Mouse (Mus musculus) left cerebral cortex, adult 2 months (tissue): ENCODE results near the gene Ctnna2. TPM values are rescaled to one million over a fixed set of nuclear protein-coding genes. Genes with fewer than 3 reads are reported as not detected.

ENCODE experiments used
- DNase-seq, 2 experiments: peaks; one replicate each; pipeline ENCODE4 v3.0.0; 2021 to 2022; ENCODE audit warnings: low spot score in 2 of 2, mixed read lengths in 1 of 2; ENCODE audit errors: extremely low spot score in 1 of 2
- H3K27ac ChIP-seq: fragments of 200-600 bp; 2 replicates; pipeline ENCODE4 v1.8.1; 2022
- H3K4me3 ChIP-seq: fragments of 200-600 bp; 2 replicates; pipeline ENCODE4 v1.8.1; 2022
- CTCF ChIP-seq: fragments of 200-600 bp; IDR thresholded peaks from 2 replicates; pipeline ENCODE4 v1.8.1; 2022; ENCODE audit warnings: antibody characterized with exemption, mild to moderate bottlenecking, moderate library complexity
- intact Hi-C: fragments of 180-260 bp; cut with DNase I; formaldehyde crosslinking; loops from one replicate; pipeline ENCODE4 v1.15.1; 2025
- total RNA-seq, 2 experiments: library from RNA; stranded (reverse); gene quantifications; 2 replicates each; pipeline ENCODE4 v1.2.3; 2021

The Ctnna2 gene
- total RNA-seq, 2 experiments from 2014 or later = 112 to 114 TPM

GRCm38 (mm10) chr6:77811041-77811440, 168.5 kb downstream of the Ctnna2 start:
- Histone ChIP-seq H3K27ac (no peak overlapping the region), H3K4me3 (no peak overlapping the region)
- intact Hi-C loops = no loop called here
- DNase-seq = no peak
- no peak for TF ChIP-seq CTCF

- Histone ChIP-seq H3K27ac (no peak overlapping the region), H3K4me3 (no peak overlapping the region)
- no peak for TF ChIP-seq CTCF
- intact Hi-C loops = no loop called here
- no peak for DNase-seq
These were observed 176.9 kb downstream of the Ctnna2 start for GRCm38 (mm10) chr6:77802604-77803003.

GRCm38 (mm10) chr6:77783342-77783741, 196.2 kb downstream of the Ctnna2 start:
- intact Hi-C loops = no loop called here
- Histone ChIP-seq H3K27ac (no peak overlapping the region), H3K4me3 (no peak overlapping the region)
- TF ChIP-seq CTCF = no peak
- DNase-seq = no peak

GRCm38 (mm10) chr6:77768357-77769103, 211.0 kb downstream of the Ctnna2 start:
- TF ChIP-seq CTCF = no peak
- no peak for DNase-seq
- Histone ChIP-seq H3K27ac (no peak overlapping the region), H3K4me3 (no peak overlapping the region)
- intact Hi-C loops = no loop called here

GRCm38 (mm10) chr6:77758164-77758563, 221.3 kb downstream of the Ctnna2 start:
- no peak overlapping the region for H3K4me3 ChIP-seq
- DNase-seq = no peak
- TF ChIP-seq CTCF = no peak
- no peak overlapping the region for H3K27ac ChIP-seq
- intact Hi-C loops = no loop called here

- intact Hi-C loops = no loop called here
- no peak for TF ChIP-seq CTCF
- no peak for DNase-seq
- H3K27ac ChIP-seq = no peak overlapping the region
- H3K4me3 ChIP-seq = no peak overlapping the region
These were observed 234.1 kb downstream of the Ctnna2 start for GRCm38 (mm10) chr6:77745426-77745825.

GRCm38 (mm10) chr6:77743651-77744050, 235.8 kb downstream of the Ctnna2 start:
- no peak overlapping the region for H3K27ac ChIP-seq
- no peak overlapping the region for H3K4me3 ChIP-seq
- no peak for TF ChIP-seq CTCF
- DNase-seq = no peak
- intact Hi-C loops = no loop called here

- intact Hi-C loops = no loop called here
- no peak for TF ChIP-seq CTCF
These were observed 236.5 kb downstream of the Ctnna2 start for GRCm38 (mm10) chr6:77742988-77743387.

GRCm38 (mm10) chr6:77738640-77739039, 240.9 kb downstream of the Ctnna2 start:
- TF ChIP-seq CTCF = no peak
- Histone ChIP-seq H3K27ac (no peak overlapping the region), H3K4me3 (no peak overlapping the region)
- intact Hi-C loops = no loop called here
- DNase-seq = no peak

More at GRCm38 (mm10) chr6:77742988-77743387, 236.5 kb downstream of the Ctnna2 start:
- no peak for DNase-seq
- no peak overlapping the region for H3K4me3 ChIP-seq
- H3K27ac ChIP-seq = no peak overlapping the region

- no peak for TF ChIP-seq CTCF
- Histone ChIP-seq H3K4me3 (no peak overlapping the region), H3K27ac (no peak overlapping the region)
- intact Hi-C loops = no loop called here
- no peak for DNase-seq
These were observed 254.6 kb downstream of the Ctnna2 start for GRCm38 (mm10) chr6:77724952-77725299.

GRCm38 (mm10) chr6:77724042-77724951, 255.2 kb downstream of the Ctnna2 start:
- intact Hi-C loops = no loop called here
- H3K27ac ChIP-seq = peak overlapping the region; percentile 24; the same call in 1 of the 2 replicates

GRCm38 (mm10) chr6:77694093-77694492, 285.4 kb downstream of the Ctnna2 start:
- no peak overlapping the region for H3K4me3 ChIP-seq
- no peak for TF ChIP-seq CTCF
- H3K27ac ChIP-seq = peak overlapping the region; percentile 73
- DNase-seq = no peak
- intact Hi-C loops = no loop called here

More at GRCm38 (mm10) chr6:77724042-77724951, 255.2 kb downstream of the Ctnna2 start:
- no peak for DNase-seq
- no peak for TF ChIP-seq CTCF
- H3K4me3 ChIP-seq = no peak overlapping the region
